Mouse (Mus musculus): ENCODE measurements at regions not wholly inside any gene's neighbourhood (a gene's known extent, or its start where the extent isn't known, plus 50 kb on each side); places are given as distances from the start of the nearest gene placed in this dataset.

GRCm38 (mm10) chr15:85634322-85635141 lies 52.3 kb upstream of the Wnt7b start:
- peak; percentile 100 for DNase-seq (ENCODE audit: inconsistent age in 2 of 2, low spot score in 1 of 2)

GRCm38 (mm10) chr15:85635425-85635824 lies 53.2 kb upstream of the Wnt7b start:
- DNase-seq (ENCODE audit: inconsistent age in 2 of 2, low spot score in 1 of 2): no peak

GRCm38 (mm10) chr15:85639566-85639965 lies 57.3 kb upstream of the Wnt7b start:
- DNase-seq (ENCODE audit: inconsistent age in 2 of 2, low spot score in 1 of 2): no peak

GRCm38 (mm10) chr15:85641120-85642080 lies 59.1 kb upstream of the Wnt7b start:
- DNase-seq (ENCODE audit: inconsistent age in 2 of 2, low spot score in 1 of 2): peak; percentile 56 to 75

- DNase-seq (ENCODE audit: inconsistent age in 2 of 2, low spot score in 1 of 2): peak in 1 of 2 experiments; percentile 54
These were observed 63.1 kb upstream of the Wnt7b start for GRCm38 (mm10) chr15:85645396-85645795.

- peak; percentile 82 to 94 for DNase-seq (ENCODE audit: inconsistent age in 2 of 2, low spot score in 1 of 2)
These were observed 63.8 kb upstream of the Wnt7b start for GRCm38 (mm10) chr15:85645971-85646638.

GRCm38 (mm10) chr15:85646639-85647277 lies 64.5 kb upstream of the Wnt7b start:
- peak in 1 of 2 experiments; percentile 76 for DNase-seq (ENCODE audit: inconsistent age in 2 of 2, low spot score in 1 of 2)

GRCm38 (mm10) chr15:85647593-85647992 lies 65.3 kb upstream of the Wnt7b start:
- peak in 1 of 2 experiments; percentile 76 for DNase-seq (ENCODE audit: inconsistent age in 2 of 2, low spot score in 1 of 2)

- DNase-seq (ENCODE audit: inconsistent age in 2 of 2, low spot score in 1 of 2): no peak
These were observed 68.0 kb upstream of the Wnt7b start for GRCm38 (mm10) chr15:85650241-85650640.

- DNase-seq (ENCODE audit: inconsistent age in 2 of 2, low spot score in 1 of 2): no peak
These were observed 69.6 kb upstream of the Wnt7b start for GRCm38 (mm10) chr15:85651718-85652420.

- DNase-seq (ENCODE audit: inconsistent age in 2 of 2, low spot score in 1 of 2): no peak
These were observed 70.2 kb upstream of the Wnt7b start for GRCm38 (mm10) chr15:85652431-85652830.

- DNase-seq (ENCODE audit: inconsistent age in 2 of 2, low spot score in 1 of 2): peak; percentile 58 to 83
These were observed 70.6 kb upstream of the Wnt7b start for GRCm38 (mm10) chr15:85652871-85653337.

- peak; percentile 92 to 97 for DNase-seq (ENCODE audit: inconsistent age in 2 of 2, low spot score in 1 of 2)
These were observed 71.4 kb upstream of the Wnt7b start for GRCm38 (mm10) chr15:85653421-85654401.

GRCm38 (mm10) chr15:85654791-85655190 lies 72.5 kb upstream of the Wnt7b start:
- DNase-seq (ENCODE audit: inconsistent age in 2 of 2, low spot score in 1 of 2): no peak

- peak in 1 of 2 experiments; percentile 85 for DNase-seq (ENCODE audit: inconsistent age in 2 of 2, low spot score in 1 of 2)
These were observed 73.5 kb upstream of the Wnt7b start for GRCm38 (mm10) chr15:85655751-85656167.

- DNase-seq (ENCODE audit: inconsistent age in 2 of 2, low spot score in 1 of 2): peak in 1 of 2 experiments; percentile 74
These were observed 74.6 kb upstream of the Wnt7b start for GRCm38 (mm10) chr15:85656852-85657251.

GRCm38 (mm10) chr15:85657441-85657989 lies 75.2 kb upstream of the Wnt7b start:
- peak; percentile 71 to 94 for DNase-seq (ENCODE audit: inconsistent age in 2 of 2, low spot score in 1 of 2)

Data from adrenal gland, adult (tissue).